Mouse (Mus musculus): ENCODE data around the gene L1td1. TPM values are rescaled to one million over a fixed set of nuclear protein-coding genes. Genes with fewer than 3 reads are reported as not detected.

The L1td1 gene
- total and polyA plus RNA-seq, 3 experiments, result not detected

GRCm38 (mm10) chr4:98777464-98777863 is 50.9 kb downstream of the L1td1 start:
- Histone ChIP-seq H3K79me2 (ENCODE audit: control insufficient read depth, insufficient read depth, low read length, poor library complexity) (no peaks in the 10 kb centered on the region), H3K27ac (ENCODE audit: control insufficient read depth, low read depth, low read length) (no peak overlapping the region), H3K4me3 (ENCODE audit: control insufficient read depth in 1 of 2, insufficient read depth in 1 of 2, low read depth in 2 of 2, low read length in 2 of 2) (no peak overlapping the region), H3K9ac (ENCODE audit: control insufficient read depth, low read depth, low read length, poor library complexity, severe bottlenecking) (no peak overlapping the region), H3K9me3 (replicated peaks; ENCODE audit: insufficient read depth, low read length) (no peaks in the 10 kb centered on the region), H3K27me3 (ENCODE audit: control insufficient read depth in 1 of 2, insufficient read depth in 2 of 2, low read length in 2 of 2) (no peaks in the 10 kb centered on the region), H3K4me1 (ENCODE audit: control insufficient read depth in 1 of 2, insufficient read depth in 2 of 2, low read length in 2 of 2) (no peaks in the 10 kb centered on the region), H3K36me3 (ENCODE audit: control insufficient read depth in 1 of 2, insufficient read depth in 2 of 2, low read length in 2 of 2) (no peaks in the 10 kb centered on the region)
- TF ChIP-seq GATA1 (IDR thresholded peaks at IDR 0.05; ENCODE audit: low read depth, low read length) (no peak), TCF12 (IDR thresholded peaks at IDR 0.05; ENCODE audit: low read depth, low read length) (no peak), HCFC1 (IDR thresholded peaks at IDR 0.05; ENCODE audit: low read depth, low read length) (no peak), MXI1 (IDR thresholded peaks at IDR 0.05; ENCODE audit: low read depth, low read length) (no peak), USF2 (IDR thresholded peaks at IDR 0.05; ENCODE audit: borderline replicate concordance in 1 of 2, insufficient read depth in 1 of 2, low read depth in 1 of 2, low read length in 2 of 2) (no peak), CTCF (IDR thresholded peaks at IDR 0.05 in 2 of 3, conservative IDR thresholded peaks at IDR 0.05 in 1 of 3; ENCODE audit: control insufficient read depth in 1 of 3, insufficient read depth in 1 of 3, low read depth in 2 of 3, low read length in 3 of 3, poor library complexity in 1 of 3, severe bottlenecking in 1 of 3) (no peak), USF1 (IDR thresholded peaks at IDR 0.05; ENCODE audit: low read depth, low read length) (no peak), KAT2A (conservative IDR thresholded peaks at IDR 0.05; ENCODE audit: low read depth, low read length) (no peak), MAX (IDR thresholded peaks at IDR 0.05; ENCODE audit: low read length) (no peak), ZKSCAN1 (IDR thresholded peaks at IDR 0.05; ENCODE audit: low read depth, low read length) (no peak), SIN3A (IDR thresholded peaks at IDR 0.05; ENCODE audit: low read length) (no peak), E2F4 (IDR thresholded peaks at IDR 0.05; ENCODE audit: borderline replicate concordance, low read depth, low read length) (no peak), NELFE (IDR thresholded peaks at IDR 0.05; ENCODE audit: low read depth, low read length) (no peak), CHD1 (IDR thresholded peaks at IDR 0.05; ENCODE audit: low read depth, low read length) (no peak), RAD21 (IDR thresholded peaks at IDR 0.05; ENCODE audit: low read depth, low read length) (no peak), POLR2AphosphoS2 (IDR thresholded peaks at IDR 0.05; ENCODE audit: low read length) (no peak), MEF2A (IDR thresholded peaks at IDR 0.05; ENCODE audit: extremely low read depth, insufficient replicate concordance, low read depth, low read length, poor library complexity, severe bottlenecking) (no peak), ZNF384 (IDR thresholded peaks at IDR 0.05; ENCODE audit: low read depth, low read length) (no peak), EP300 (IDR thresholded peaks at IDR 0.05; ENCODE audit: low read depth in 1 of 2, low read length in 2 of 2) (no peak)
- DNase-seq (ENCODE audit: low read depth, low spot score), result no peak

GRCm38 (mm10) chr4:98778219-98778618 is 51.7 kb downstream of the L1td1 start:
- no peak overlapping the region for H3K4me3 ChIP-seq (ENCODE audit: control insufficient read depth in 1 of 2, insufficient read depth in 1 of 2, low read depth in 2 of 2, low read length in 2 of 2)
- H3K9me3 ChIP-seq (replicated peaks; ENCODE audit: insufficient read depth, low read length), result no peaks in the 10 kb centered on the region
- H3K4me1 ChIP-seq (ENCODE audit: control insufficient read depth in 1 of 2, insufficient read depth in 2 of 2, low read length in 2 of 2), result no peaks in the 10 kb centered on the region
- no peaks in the 10 kb centered on the region for H3K79me2 ChIP-seq (ENCODE audit: control insufficient read depth, insufficient read depth, low read length, poor library complexity)
- no peaks in the 10 kb centered on the region for H3K36me3 ChIP-seq (ENCODE audit: control insufficient read depth in 1 of 2, insufficient read depth in 2 of 2, low read length in 2 of 2)
- no peak overlapping the region for H3K27ac ChIP-seq (ENCODE audit: control insufficient read depth, low read depth, low read length)
- no peak overlapping the region for H3K9ac ChIP-seq (ENCODE audit: control insufficient read depth, low read depth, low read length, poor library complexity, severe bottlenecking)
- no peak for DNase-seq (ENCODE audit: low read depth, low spot score)
- H3K27me3 ChIP-seq (ENCODE audit: control insufficient read depth in 1 of 2, insufficient read depth in 2 of 2, low read length in 2 of 2), result no peaks in the 10 kb centered on the region
- TF ChIP-seq POLR2AphosphoS2 (IDR thresholded peaks at IDR 0.05; ENCODE audit: low read length), result no peak
- no peak for TF ChIP-seq GATA1 (IDR thresholded peaks at IDR 0.05; ENCODE audit: low read depth, low read length)
- no peak for TF ChIP-seq NELFE (IDR thresholded peaks at IDR 0.05; ENCODE audit: low read depth, low read length)
- no peak for TF ChIP-seq USF1 (IDR thresholded peaks at IDR 0.05; ENCODE audit: low read depth, low read length)
- no peak for TF ChIP-seq MYB (IDR thresholded peaks at IDR 0.05; ENCODE audit: low read depth, low read length)
- TF ChIP-seq GABPA (IDR thresholded peaks at IDR 0.05; ENCODE audit: low read depth, low read length), result no peak
- TF ChIP-seq ZMIZ1 (IDR thresholded peaks at IDR 0.05; ENCODE audit: low read depth, low read length), result no peak
- no peak for TF ChIP-seq UBTF (IDR thresholded peaks at IDR 0.05; ENCODE audit: borderline replicate concordance, insufficient read depth, low read depth, low read length)
- TF ChIP-seq POLR2AphosphoS5 (IDR thresholded peaks at IDR 0.05; ENCODE audit: borderline replicate concordance, low read depth, low read length), result no peak
- no peak for TF ChIP-seq MAFK (IDR thresholded peaks at IDR 0.05; ENCODE audit: borderline replicate concordance, low read depth, low read length)
- no peak for TF ChIP-seq SMC3 (IDR thresholded peaks at IDR 0.05; ENCODE audit: low read depth, low read length)
- TF ChIP-seq CHD1 (IDR thresholded peaks at IDR 0.05; ENCODE audit: low read depth, low read length), result no peak
- TF ChIP-seq MAZ (IDR thresholded peaks at IDR 0.05; ENCODE audit: low read depth, low read length), result no peak
- no peak for TF ChIP-seq KAT2A (conservative IDR thresholded peaks at IDR 0.05; ENCODE audit: low read depth, low read length)
- TF ChIP-seq ZC3H11A (IDR thresholded peaks at IDR 0.05; ENCODE audit: low read depth, low read length), result no peak
- TF ChIP-seq MYC (IDR thresholded peaks at IDR 0.05; ENCODE audit: low read depth, low read length), result no peak
- TF ChIP-seq NRF1 (IDR thresholded peaks at IDR 0.05; ENCODE audit: insufficient read depth, low read depth, low read length, poor library complexity, severe bottlenecking), result no peak
- no peak for TF ChIP-seq USF2 (IDR thresholded peaks at IDR 0.05; ENCODE audit: borderline replicate concordance in 1 of 2, insufficient read depth in 1 of 2, low read depth in 1 of 2, low read length in 2 of 2)
- no peak for TF ChIP-seq BHLHE40 (IDR thresholded peaks at IDR 0.05; ENCODE audit: borderline replicate concordance, low read depth, low read length)
